Mouse (Mus musculus): ENCODE results near the gene S100a8.

Gene S100a8

GRCm38 (mm10) chr3:90668846-90669245 is at the start of gene S100a8:
S100a8 (plus strand) TSS chr3:90668978.
- no peak for DNase-seq

- no peak for DNase-seq
Observed at GRCm38 (mm10) chr3:90621552-90621951, 47.2 kb upstream of the S100a8 start.

- DNase-seq = peak in 1 of 2 experiments; percentile 42
Observed at GRCm38 (mm10) chr3:90623435-90624071, 45.2 kb upstream of the S100a8 start.

GRCm38 (mm10) chr3:90625496-90625895 is 43.3 kb upstream of the S100a8 start:
- no peak for DNase-seq

- DNase-seq = no peak
Observed at GRCm38 (mm10) chr3:90626266-90627021, 42.3 kb upstream of the S100a8 start.

GRCm38 (mm10) chr3:90627366-90627765 is 41.4 kb upstream of the S100a8 start:
- DNase-seq = no peak

- peak in 1 of 2 experiments; percentile 6 for DNase-seq
Observed at GRCm38 (mm10) chr3:90627807-90628206, 41.0 kb upstream of the S100a8 start.

- DNase-seq = no peak
Observed at GRCm38 (mm10) chr3:90629298-90629697, 39.5 kb upstream of the S100a8 start.

GRCm38 (mm10) chr3:90631984-90632383 is 36.8 kb upstream of the S100a8 start:
- DNase-seq = no peak

GRCm38 (mm10) chr3:90638511-90639275 is 30.1 kb upstream of the S100a8 start:
- no peak for DNase-seq

- DNase-seq = peak in 1 of 2 experiments; percentile 23
Observed at GRCm38 (mm10) chr3:90639511-90640154, 29.1 kb upstream of the S100a8 start.

- DNase-seq = no peak
Observed at GRCm38 (mm10) chr3:90640981-90641380, 27.8 kb upstream of the S100a8 start.

GRCm38 (mm10) chr3:90644220-90644619 is 24.6 kb upstream of the S100a8 start:
- peak; percentile 13 to 66 for DNase-seq

- no peak for DNase-seq
Observed at GRCm38 (mm10) chr3:90647291-90647690, 21.5 kb upstream of the S100a8 start.

GRCm38 (mm10) chr3:90648981-90649380 is 19.8 kb upstream of the S100a8 start:
- no peak for DNase-seq

- DNase-seq = no peak
Observed at GRCm38 (mm10) chr3:90649832-90650231, 18.9 kb upstream of the S100a8 start.

- peak; percentile 14 to 72 for DNase-seq
Observed at GRCm38 (mm10) chr3:90652878-90653508, 15.8 kb upstream of the S100a8 start.

GRCm38 (mm10) chr3:90653717-90654116 is 15.1 kb upstream of the S100a8 start, which contains the start of gene S100a7a:
S100a7a (plus strand) TSS chr3:90654017.
- no peak for DNase-seq

- DNase-seq = no peak
Observed at GRCm38 (mm10) chr3:90657405-90657804, 11.4 kb upstream of the S100a8 start.

GRCm38 (mm10) chr3:90659364-90660044 is 9.3 kb upstream of the S100a8 start:
- DNase-seq = no peak

- DNase-seq = peak in 1 of 2 experiments; percentile 7
Observed at GRCm38 (mm10) chr3:90664219-90664618, 4.6 kb upstream of the S100a8 start.

GRCm38 (mm10) chr3:90678656-90679055 is 9.9 kb downstream of the S100a8 start:
- DNase-seq = no peak
